Mouse (Mus musculus) adrenal gland, adult (tissue): Measurements from ENCODE around the gene Il34.
"Not testable (repeated sequence)": the region's sequence is repeated elsewhere in the genome, so short reads cannot be mapped to it uniquely, and the experiment has no call there.

ENCODE experiments used
- DNase-seq, 2 experiments: peaks; one replicate each; pipeline ENCODE4 v3.0.0; 2022 to 2023; ENCODE audit warnings: low spot score in 1 of 2; ENCODE audit not compliant: inconsistent age in 2 of 2

The Il34 gene

DNA sequence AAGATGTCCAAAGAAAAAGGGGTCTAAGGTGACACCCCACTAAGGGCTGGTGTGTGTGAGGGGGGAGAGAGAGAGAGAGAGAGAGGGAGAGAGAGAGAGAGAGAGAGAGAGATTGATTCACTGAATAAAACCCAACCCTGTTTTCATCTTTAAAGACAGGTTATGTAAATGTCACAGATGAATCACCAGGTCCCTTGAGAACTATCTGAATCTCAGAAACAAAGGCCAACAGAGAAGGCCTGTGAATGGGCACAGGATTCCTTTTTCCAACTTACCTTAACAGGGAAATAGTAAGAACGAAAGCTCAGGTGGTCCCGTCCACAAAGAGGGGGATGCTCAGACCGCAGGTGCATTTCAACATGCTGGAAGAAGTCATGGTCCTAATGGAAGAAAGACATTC is 5.4 kb upstream of the Il34 start:
- DNase-seq = peak in 1 of 2 experiments; percentile 73

DNA sequence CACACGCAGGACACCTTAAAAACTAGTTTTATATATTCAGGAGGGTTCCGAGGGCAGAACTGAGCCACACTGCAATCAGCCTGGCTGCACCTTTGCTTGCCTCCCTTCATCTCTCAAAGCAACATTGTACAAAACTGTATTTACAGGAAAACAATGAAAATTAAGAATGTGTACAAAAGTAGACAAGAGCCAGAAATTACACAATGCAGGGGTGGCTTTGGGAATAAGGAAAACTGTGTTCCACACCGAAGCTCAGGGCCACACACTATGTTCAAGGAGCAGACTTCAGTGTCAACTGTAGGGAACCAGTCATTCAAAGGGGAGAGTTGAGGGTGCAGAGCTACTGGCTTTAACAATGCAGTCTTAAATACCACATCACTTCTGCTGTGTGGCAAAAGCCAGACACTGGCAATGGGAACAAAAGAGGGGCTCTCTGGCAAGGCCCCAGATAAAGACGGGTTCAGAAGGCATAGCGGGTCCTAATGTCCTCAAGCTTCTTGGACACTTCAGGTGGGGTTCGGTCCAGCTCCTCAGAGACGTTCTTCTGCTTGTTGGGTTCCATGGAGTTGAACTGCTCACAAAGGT is 4.8 kb upstream of the Il34 start:
- DNase-seq = peak in 1 of 2 experiments; percentile 64

DNA sequence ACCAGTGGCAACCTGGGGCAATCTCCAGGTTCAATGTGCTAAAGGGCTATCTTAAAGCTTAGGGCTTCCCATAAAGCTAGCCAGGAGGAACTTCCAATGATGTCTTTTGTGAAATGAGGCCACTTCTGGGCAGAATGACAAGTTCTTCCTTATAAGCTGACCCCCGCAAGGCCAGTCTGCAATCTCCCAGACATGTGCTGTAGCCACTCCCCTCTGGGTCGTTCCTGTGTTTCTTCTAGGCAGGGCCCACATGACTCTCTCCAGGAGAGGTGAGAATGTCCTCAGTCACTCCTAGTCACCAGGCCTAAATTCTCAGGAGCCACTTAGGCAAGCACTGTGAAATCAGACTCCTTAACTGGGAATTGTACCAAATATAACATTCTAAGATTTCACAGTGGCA is 4.1 kb upstream of the Il34 start:
- peak in 1 of 2 experiments; percentile 82 for DNase-seq

DNA sequence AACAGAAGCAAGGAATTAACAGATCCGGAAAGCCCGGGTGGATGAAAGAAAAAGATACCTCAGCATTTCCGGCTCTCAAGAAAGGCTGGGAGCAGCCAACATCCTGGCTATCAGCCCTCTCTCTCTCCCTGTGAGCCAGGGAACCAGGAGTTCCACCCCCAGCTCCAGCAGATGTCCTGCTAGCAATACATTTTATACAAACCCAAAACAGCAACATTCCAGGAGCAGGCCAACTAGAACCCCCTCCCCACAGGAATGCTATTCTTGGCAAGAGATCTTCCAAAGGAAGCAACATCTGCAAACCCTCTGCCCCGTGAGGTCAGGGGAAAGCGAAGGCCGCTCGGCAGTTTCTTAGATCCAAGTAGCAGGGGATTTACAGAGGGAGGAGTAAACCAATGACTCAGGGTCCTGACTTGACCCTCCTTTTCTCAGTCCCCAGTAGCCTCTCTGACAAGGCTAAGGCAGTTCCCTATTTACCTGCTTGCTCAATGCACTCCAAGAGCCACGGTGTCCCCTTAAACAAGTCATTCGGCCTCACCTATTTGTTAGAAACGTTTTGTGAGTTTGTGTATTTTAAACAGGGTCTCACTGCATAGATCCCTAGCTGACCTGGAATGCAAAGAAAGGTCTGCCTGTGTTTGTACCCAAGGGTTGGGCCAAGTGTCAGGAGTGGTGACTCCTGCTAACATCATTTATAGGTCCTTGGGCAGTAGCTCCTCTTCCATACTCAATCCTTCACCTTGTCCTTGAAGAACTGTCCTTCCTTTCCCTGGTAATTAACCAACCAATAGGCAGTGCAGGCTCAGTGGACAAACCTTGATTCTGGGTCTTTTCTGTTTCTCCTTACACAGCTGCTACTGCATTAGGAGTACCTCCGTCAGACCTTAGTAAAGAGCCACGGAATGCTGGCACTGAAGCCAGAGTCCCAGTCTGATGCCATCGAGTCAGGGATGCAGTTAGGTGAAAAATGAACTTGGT is 3.1 kb upstream of the Il34 start:
- DNase-seq = peak in 1 of 2 experiments; percentile 78

DNA sequence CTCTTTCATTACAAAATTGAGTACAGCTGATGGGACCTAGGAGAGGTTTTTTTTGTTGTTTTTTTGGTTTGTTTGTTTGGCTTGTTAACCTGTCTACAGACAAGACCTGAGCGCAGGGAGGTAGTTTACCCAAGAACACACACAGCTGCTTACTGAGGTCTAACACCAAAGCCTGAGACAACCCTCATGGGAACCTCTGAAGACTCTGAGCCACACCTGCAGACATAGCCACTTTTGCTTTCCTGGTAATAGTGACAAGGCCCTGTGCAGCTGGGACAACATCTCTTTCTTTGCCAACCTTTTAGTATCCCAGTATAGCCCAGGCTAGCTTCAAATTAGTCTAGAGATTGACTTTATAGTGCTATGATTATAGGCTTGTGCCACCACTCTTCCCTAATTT is 422 bp upstream of the Il34 start:
- DNase-seq = no peak

DNA sequence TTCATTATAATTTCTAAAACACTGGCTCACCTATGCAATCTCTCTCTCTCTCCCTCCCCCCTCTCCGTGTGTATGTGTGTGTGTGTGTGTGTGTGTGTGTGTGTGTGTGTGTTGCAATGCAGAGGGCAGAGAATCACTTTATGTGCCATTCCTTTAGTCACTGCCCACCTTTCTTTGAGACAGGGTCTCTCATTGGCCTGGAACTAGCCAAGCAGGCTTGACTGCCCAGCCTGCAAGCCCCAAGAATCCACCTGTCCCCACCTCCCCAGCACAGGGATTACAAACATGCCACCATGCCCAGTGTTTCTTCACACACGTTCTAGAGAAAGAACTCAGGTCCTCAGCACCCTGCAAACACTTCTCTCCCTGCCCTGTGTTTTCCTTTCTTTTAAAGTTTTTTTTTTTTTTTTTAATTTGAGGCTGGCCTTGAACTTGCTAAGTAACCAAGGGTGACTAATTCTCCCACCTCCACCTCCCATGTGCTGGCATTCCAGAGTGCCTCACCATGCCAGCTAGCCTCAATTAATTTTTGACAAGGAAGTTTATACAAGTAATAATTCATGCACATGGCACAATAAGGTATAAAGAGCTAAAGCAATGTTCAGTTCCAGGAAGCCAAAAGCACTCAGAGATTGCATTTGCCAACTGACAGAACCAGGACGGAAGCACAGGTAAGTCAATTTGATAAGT is 754 bp downstream of the Il34 start:
- DNase-seq = peak in 1 of 2 experiments; percentile 76

DNA sequence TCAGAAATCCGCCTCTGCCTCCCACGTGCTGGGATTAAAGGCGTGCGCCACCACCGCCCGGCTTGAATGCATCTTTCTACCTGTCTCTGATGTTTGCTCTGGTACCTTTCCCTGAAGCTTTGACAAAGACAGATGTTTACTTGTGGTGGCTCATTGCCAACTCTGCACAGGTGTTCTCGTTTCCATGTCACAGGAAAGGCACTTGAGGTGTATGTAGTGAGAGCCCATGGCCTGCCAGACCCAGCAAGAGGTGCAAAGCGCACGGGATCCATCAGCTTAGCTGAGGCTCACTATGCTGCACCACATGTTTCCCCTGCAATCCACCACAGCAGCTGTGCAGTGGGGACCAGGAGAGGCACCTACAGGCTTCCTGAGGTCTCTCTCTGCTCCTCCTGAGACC is 1.9 kb downstream of the Il34 start:
- peak in 1 of 2 experiments; percentile 49 for DNase-seq

DNA sequence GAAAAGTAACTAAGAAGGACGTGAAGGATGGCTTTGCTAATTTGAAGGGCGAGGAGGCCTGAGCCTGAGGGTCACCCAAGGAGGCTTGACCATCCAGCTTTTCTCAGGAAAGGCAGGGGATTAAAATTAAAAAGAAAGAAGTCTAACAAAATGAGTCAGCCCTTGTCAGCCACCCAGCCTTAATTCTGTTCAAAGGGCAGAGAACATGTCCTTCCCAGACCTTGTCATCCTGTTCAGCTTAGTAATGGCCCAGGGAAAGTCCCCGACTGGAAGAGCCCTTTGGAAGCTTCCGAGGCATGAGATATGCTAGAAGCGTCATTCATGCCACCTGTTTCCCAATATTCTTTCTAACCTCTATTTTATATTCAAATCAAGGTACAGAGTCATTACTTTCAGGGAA is 2.7 kb downstream of the Il34 start:
- DNase-seq = peak; percentile 73 to 86

DNA sequence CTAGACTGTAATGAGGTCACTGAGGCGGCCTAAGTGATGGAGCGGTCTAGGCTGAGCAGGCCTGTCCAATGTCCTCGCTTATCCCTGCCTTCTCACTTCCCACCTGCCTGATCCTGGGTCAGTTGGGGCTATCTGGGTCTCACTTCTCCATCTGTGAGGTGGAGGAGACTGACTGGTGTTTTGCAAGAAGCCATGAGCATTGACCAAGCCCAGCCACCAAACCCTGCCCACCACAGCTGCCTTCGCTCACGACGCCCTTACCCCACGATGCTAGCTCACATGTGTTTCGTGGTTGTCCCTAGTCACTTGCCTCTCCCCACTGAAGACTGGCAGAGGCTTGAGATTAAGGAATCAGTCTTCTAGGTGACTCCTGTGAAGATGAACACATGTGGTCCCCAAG is 8.6 kb downstream of the Il34 start:
- DNase-seq = no peak

DNA sequence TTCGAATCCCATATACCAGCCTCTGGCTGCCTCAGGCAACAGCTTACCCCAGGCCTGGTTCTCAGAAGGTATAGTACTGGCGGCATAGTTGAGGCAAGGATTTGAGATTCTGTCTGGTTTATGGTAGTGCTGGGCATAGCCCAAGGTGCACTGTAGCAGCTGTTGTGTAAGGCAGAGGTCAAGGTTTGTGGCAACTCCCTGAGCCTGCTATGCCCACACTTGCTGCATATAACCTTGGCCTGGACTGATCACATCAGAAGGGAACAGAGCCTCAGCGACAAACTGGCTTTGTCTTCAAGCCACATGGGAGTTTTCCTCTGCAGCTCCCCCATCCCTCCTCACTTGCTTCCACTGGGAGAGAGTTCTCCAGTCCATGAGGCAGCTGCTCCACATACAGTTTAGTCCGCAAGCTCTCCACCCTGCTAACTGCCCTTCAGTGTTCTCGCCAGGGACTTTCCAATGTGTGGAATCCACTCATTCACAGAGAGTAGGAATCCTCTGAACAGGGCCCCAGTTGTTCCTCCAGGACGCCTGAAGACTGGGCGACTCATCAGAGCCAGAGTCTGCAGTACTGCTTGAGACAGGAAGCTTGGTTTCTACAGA is 11.3 kb downstream of the Il34 start:
- peak in 1 of 2 experiments; percentile 75 for DNase-seq

DNA sequence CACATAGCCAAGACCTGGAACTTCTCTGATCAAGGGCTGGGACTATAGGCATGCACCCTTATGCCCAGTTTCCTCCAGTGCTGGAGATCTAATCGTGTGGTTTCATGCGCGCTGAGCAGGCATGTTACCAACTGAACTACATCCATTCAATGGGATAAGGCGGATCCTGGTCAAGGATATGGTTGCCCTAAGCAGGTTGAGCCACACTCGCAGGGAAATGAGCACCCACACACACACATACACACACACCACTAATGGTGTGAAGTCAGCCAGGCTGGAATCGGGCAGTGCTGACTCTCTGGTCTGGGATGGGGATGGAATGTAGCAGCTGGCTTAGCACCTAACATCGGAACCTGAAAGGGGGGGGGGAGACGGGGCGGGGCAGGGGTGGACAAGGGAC is 11.8 kb downstream of the Il34 start:
- no peak for DNase-seq

DNA sequence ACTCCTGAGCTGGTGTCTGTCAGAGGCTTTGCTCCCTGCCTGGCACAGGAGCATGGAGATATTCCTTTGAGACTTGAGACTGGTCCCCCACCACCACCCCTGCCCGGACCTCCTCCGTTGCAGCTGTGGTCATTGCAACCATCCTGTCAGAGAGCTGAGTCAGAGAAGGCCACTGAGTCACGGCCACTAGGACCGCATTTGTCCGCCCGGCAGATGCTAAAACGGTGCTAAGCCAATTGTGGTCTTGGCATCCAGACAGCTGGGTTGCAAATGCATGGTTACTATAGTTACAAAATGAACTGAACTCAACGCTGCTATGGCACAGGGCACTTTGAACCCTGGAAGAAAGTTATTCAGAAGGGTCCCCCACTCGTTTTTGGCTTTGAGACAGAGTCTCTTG is 12.2 kb downstream of the Il34 start:
- peak in 1 of 2 experiments; percentile 52 for DNase-seq

DNA sequence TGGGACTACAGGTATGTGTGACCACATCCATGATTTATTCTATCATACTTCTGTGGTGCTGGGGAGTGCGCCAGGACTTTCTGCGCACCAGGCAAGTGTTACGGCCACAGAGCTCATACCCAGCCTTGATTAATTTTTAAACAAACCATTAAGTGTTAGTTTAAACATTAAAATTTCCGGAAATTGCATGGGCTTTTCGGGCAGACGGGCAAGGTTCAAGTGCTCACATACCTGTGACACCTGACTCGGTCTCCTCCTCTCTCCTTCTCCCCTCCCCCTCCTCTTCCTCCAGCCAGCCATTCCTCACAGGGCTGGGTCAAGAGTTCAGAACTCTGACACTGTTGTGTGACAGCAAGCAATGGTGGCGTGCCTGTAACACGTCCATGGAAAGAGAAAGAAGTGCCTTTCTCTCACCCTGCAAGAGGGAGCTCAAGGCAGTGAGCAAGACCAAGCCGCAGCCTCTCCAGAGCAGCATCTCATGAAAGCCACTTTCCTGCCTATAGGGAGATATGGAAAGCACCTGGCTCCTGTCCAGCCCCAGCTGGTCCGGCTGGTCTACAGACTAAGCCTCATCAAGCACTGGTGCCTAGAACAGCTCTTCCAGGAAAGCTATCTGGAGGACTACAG is 13.0 kb downstream of the Il34 start:
- DNase-seq = no peak

DNA sequence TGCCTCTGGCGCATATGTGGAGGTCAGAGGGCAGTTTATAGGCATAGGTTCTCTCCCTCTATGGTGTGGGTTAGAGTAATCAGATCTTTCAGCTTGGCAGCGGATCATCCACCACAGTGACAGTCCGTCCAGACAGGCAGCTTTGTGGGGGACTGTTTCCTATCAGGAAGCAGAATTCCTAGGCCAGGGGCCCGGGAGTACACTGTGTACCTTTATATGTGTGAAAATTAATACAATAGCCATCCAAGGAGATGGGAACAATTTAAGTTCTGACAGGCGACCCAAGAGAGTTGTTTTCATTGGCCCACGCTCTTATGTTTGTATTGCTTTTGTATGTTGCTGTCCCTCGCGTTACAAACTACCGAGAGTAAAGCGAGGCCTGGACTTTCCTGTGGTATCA is 14.6 kb downstream of the Il34 start:
- DNase-seq = peak in 1 of 2 experiments; percentile 28

DNA sequence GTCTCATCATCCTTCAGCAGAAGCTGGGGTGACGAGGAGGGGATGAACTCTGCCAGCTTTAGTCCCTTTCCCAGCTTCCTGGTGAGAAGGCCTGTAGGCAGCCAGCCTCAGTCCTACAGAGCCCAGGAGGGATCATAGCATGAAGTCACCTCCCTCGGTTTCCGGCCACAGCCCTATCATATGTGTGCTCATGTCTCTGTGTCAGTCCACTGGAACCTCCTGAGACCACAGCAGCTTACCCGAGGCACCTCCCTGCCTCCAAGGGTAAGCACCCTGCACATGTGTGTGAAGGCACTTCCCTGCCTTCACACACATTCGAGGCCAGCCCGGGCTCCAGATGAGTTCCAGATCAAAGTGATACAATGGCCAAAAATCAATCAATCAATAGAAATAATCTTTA is 15.5 kb downstream of the Il34 start:
- peak in 1 of 2 experiments; percentile 45 for DNase-seq

DNA sequence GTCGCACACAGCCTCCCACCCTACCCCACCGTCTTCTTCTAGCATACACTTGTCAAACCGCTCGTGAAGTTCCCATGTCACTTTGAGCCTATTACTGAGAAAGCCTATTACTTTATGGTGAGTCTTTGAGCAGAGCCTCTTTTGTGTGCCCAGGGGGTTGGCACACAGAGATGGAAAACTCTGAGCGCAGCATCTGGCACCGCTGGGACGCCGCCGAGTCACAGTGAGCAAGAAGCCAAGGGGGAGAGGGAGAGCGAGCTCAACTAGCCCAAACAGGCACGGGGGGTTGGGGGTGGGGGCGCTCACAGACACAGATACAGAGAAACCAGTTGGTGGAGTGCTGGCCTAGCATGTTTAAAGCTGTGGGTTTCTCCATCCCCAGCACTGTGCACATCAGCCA is 16.2 kb downstream of the Il34 start:
- no peak for DNase-seq

DNA sequence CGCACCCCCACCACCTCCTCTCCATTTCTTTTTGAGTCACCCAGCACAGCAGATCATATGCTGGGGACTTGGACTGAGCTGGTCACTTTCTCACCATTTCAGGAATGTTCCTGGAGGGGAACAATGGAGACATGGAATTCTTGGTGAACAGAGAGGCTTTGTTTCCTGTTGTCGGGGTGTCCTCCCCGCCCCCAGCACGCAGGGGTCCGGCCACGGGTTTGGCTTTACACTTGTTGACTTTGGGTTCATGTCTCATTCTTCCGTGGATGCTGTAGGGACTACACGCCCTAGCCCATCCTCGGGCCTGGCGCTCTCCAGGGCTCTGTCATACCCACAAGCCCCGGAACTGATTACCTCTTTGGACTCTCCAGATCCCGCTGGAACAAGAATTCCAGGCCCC is 16.7 kb downstream of the Il34 start:
- DNase-seq = no peak

DNA sequence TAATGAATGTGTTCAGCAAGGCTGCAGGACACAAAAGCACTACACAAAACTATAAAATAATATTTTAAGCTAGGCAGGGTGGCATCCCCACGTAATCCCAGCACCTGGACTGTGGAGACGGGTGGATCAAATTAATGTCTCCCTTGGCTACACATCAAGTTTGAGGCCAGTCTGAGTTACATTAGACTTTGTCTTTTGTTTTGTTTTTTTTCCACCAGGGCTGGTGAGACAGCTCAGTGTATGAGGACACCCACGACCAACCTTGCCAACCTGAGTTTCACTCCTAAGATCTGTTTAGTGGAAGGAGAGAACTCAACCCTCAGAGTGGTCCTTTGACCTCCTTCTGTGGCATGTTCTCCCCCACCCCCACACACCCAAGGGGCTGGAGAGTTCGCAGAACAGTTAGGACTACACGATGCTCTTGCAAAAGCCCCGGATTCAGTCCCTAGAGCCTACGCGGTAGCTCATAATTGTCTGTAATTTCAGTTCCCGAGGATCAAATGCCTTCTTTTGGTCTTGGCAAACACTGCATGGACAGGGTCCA is 18.2 kb downstream of the Il34 start:
- DNase-seq = peak in 1 of 2 experiments; percentile 54

DNA sequence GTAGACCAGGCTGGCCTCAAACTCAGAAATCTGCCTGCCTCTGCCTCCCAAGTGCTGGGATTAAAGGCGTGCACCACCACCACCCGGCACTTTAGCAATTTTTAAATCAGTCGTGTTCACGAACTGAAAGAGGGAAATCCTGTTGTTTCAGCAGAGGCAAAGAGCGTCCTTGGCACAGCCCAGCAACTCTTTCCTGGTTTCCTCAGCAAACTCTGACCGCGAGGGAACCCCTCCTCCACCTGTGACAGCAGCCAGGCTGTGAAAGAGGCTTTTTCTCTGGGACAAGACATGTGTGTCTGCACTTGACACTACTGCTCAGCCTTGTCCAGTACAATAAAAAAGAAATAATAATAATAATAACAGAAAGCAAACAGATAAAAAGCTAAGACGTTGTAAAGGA is 18.8 kb downstream of the Il34 start:
- peak in 1 of 2 experiments; percentile 58 for DNase-seq

DNA sequence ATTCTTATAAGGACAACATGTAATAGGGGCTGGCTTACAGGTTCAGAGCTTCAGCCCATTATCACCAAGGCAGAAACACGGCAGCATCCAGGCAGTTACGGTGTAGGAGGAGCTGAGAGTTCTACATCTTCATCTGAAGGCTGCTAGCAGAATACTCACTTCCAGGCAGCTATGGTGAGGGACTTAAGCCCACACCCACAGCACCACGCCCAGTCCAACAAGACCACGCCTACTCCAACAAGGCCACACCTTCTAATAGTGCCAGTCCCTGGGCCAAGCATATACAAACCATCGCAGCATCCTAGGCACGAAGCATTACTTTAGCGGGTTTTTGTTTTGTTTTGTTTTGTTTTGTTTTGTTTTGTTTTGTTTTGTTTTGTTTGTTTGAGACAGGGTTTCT is 19.2 kb downstream of the Il34 start:
- not testable (repeated sequence) for DNase-seq

DNA sequence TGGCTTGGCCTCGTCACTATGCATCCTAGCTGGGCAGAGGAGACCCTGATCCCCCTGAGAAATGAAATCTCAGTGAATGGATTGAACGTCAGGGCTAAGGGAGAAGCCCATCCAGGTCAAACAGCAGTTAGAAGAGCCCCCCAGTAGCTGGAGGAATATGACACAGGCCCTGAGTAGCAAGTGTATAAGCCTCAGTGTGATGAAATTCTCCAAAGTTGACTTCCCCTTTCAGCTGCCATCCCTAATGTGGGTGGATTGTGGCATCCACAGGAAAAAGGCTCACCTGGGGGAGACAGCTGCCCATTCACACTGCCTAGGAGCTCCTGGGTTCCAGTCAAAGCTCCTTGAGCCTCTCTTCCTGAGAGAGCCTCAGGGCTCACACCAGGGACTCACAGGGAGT is 20.4 kb downstream of the Il34 start:
- no peak for DNase-seq
